Mouse (Mus musculus) myocyte (in vitro differentiated cells): ENCODE results near the gene Rraga.

Source experiments
- CEBPB ChIP-seq: IDR thresholded peaks from 2 replicates; pipeline ENCODE4 v1.6.1; 2011; ENCODE audit warnings: mild to moderate bottlenecking, moderate library complexity; ENCODE audit not compliant: poor library complexity, insufficient read depth, severe bottlenecking
- E2F4 ChIP-seq: IDR thresholded peaks from one replicate; pipeline ENCODE4 v1.6.1; 2011; ENCODE audit warnings: mild to moderate bottlenecking, control low read depth, moderate library complexity; ENCODE audit not compliant: insufficient read depth
- MAX ChIP-seq: IDR thresholded peaks from one replicate; pipeline ENCODE4 v1.6.1; 2011; ENCODE audit warnings: low read depth, mild to moderate bottlenecking, control low read depth
- MYOD1 ChIP-seq, 3 experiments: IDR thresholded peaks; one replicate each; pipeline ENCODE4 v1.6.1; 2011; ENCODE audit warnings: control low read depth in 2 of 3, low read depth in 2 of 3, mild to moderate bottlenecking in 2 of 3, moderate library complexity in 1 of 3; ENCODE audit not compliant: insufficient read length in 2 of 3, control insufficient read depth in 1 of 3
- MYOG ChIP-seq, 3 experiments: IDR thresholded peaks; one replicate each; pipeline ENCODE4 v1.6.1; 2011; ENCODE audit warnings: control low read depth in 2 of 3, low read depth in 2 of 3, mild to moderate bottlenecking in 2 of 3; ENCODE audit not compliant: insufficient read length in 2 of 3, control insufficient read depth in 1 of 3, insufficient read depth in 1 of 3
- POLR2A ChIP-seq: IDR thresholded peaks from one replicate; pipeline ENCODE4 v1.6.1; 2011; ENCODE audit warnings: low read depth, mild to moderate bottlenecking, control low read depth, moderate library complexity; ENCODE audit not compliant: insufficient read length
- POLR2AphosphoS2 ChIP-seq: IDR thresholded peaks from one replicate; pipeline ENCODE4 v1.6.1; 2011; ENCODE audit warnings: low read depth, control low read depth; ENCODE audit not compliant: insufficient read length
- REST ChIP-seq: IDR thresholded peaks from one replicate; pipeline ENCODE4 v1.6.1; 2011; ENCODE audit warnings: mild to moderate bottlenecking, control low read depth, moderate library complexity; ENCODE audit not compliant: insufficient read depth, insufficient read length
- SRF ChIP-seq: IDR thresholded peaks from one replicate; pipeline ENCODE4 v1.6.1; 2011; ENCODE audit warnings: low read depth; ENCODE audit not compliant: control insufficient read depth, insufficient read length
- TCF12 ChIP-seq: IDR thresholded peaks from one replicate; pipeline ENCODE4 v1.6.1; 2011; ENCODE audit warnings: mild to moderate bottlenecking, control low read depth; ENCODE audit not compliant: poor library complexity, insufficient read depth, severe bottlenecking
- USF1 ChIP-seq: IDR thresholded peaks from one replicate; pipeline ENCODE4 v1.6.1; 2011; ENCODE audit warnings: low read depth, mild to moderate bottlenecking, control low read depth, moderate library complexity

DNA sequence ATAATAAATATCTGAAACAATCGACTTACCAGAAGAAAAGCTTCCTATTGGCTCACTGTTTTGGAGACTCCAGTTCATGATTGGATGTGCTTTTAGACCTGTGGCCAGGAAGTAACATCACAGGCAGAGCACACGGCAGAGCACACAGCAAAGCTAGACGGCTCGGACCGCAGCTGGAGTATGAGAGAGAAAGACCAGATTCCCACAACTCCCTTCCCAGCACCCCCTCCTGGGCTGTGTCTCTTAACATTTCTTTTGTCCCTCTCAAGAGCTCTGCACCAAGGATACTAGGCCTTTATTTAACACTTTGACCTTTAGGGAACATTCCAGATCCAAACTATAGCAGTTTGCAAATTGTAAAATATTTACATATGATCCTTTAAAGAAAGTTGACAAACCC is 36.5 kb upstream of the Rraga start:
- TF ChIP-seq E2F4 (no peak), POLR2A (no peak), POLR2AphosphoS2 (no peak), CEBPB (no peak), MAX (no peak), TCF12 (no peak), REST (no peak), USF1 (no peak), MYOD1 (IDR thresholded peaks at IDR 0.05; ENCODE audit: control insufficient read depth in 1 of 3, insufficient read length in 2 of 3, low read depth in 2 of 3) (no peak), MYOG (IDR thresholded peaks at IDR 0.05; ENCODE audit: control insufficient read depth in 1 of 3, insufficient read depth in 1 of 3, insufficient read length in 2 of 3, low read depth in 2 of 3) (no peak), SRF (no peak)
